Mouse (Mus musculus) embryonic stem cell, embryonic (primary cell): ENCODE results near the gene Olfr1417.

Experiments
- CTCF ChIA-PET, 4 experiments: fragments of 300-600 bp in 2 of 4; fragments of 350-600 bp in 2 of 4; sonication (Branson Sonifier 250); formaldehyde crosslinking; loops; one replicate each; lab custom pipeline; 2022; ENCODE audit warnings: inconsistent platforms in 2 of 4; lab: Charles Lee
- POLR2A ChIA-PET, 4 experiments: fragments of 300-600 bp in 2 of 4; fragments of 350-600 bp in 2 of 4; sonication (Branson Sonifier 250); formaldehyde crosslinking; loops; one replicate each; lab custom pipeline; 2022; ENCODE audit warnings: antibody characterized with exemption in 4 of 4, inconsistent platforms in 1 of 4; lab: Charles Lee

Gene Olfr1417

DNA sequence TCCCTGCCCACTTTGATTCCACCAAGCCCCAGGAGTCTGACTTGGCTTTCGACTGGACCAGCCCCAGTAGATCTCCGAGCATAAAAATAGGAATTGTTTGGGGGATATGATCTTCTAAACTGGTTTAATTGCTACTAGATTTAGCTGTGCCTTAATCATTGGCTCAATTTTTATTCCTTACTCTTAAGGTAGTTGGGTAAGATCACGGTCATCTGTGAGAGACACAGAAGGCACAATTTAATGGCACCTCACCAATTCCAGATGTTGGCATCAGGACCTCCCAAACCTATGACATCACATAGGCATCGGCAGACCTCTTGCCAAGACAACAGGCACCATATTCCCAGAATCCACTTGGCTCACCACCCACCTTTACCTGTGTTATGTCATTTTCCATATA lies at the start of gene Olfr1417:
Gene Olfr1417 (minus strand): TSS at position 101 of the 400 bp plus-strand sequence.
- ChIA-PET CTCF (no interaction called here), POLR2A (interaction anchor here in 2 of 4 experiments (0.6 to 0.7 kb wide), 2 partner anchors 443 to 932 kb away, joined by 3 to 6 read pairs; no protein-coding TSS in a partner anchor)

GRCm38 (mm10) chr19:11886265-11886664 lies 47.2 kb upstream of the Olfr1417 start, which contains the start of gene Olfr1420:
Gene Olfr1420, plus strand, starts transcription at chr19:11886565.
- ChIA-PET POLR2A (interaction anchor here in 1 of 4 experiments (0.9 kb wide), 1 partner anchor 25 kb away, joined by 5 read pairs; no protein-coding TSS in a partner anchor), CTCF (no interaction called here)

DNA sequence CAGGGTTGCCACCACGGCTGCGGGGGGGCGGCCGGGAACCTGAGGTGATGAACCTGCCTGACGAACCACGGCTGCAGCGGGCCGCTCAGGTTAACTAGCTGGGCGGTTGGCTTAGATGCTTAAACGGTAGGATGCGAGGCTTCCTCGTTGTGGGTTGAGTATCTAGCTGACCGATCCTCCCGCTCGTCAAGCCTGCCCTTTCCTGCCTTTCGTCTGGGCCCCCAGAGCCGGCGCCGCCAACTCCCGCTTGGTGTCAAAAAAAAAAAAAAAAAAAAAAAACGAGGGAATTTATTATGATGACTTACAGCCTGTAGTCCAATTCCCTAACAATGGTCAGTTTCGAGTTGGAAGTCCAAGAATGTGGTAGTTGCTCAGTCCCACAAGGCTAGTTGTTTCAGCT lies 39.4 kb upstream of the Olfr1417 start:
- ChIA-PET CTCF (interaction anchor here in 2 of 4 experiments (0.7 to 1.4 kb wide), 2 partner anchors 10 to 329 kb away, joined by 3 to 8 read pairs; no protein-coding TSS in a partner anchor), POLR2A (interaction anchor here in 3 of 4 experiments (0.7 to 2.3 kb wide), 9 partner anchors 9 to 267 kb away, joined by 3 to 7 read pairs (median 4); partner anchors contain the start of gene Patl1 (in 1 of the 3))

GRCm38 (mm10) chr19:11875006-11875405 lies 36.0 kb upstream of the Olfr1417 start, which contains the start of gene Olfr1419:
Gene Olfr1419, minus strand, starts transcription at chr19:11875106.
- ChIA-PET CTCF (no interaction called here), POLR2A (interaction anchor here in 1 of 4 experiments (1.3 kb wide), 1 partner anchor 90 kb away, joined by 3 read pairs; the partner anchor contains the start of gene Osbp)

DNA sequence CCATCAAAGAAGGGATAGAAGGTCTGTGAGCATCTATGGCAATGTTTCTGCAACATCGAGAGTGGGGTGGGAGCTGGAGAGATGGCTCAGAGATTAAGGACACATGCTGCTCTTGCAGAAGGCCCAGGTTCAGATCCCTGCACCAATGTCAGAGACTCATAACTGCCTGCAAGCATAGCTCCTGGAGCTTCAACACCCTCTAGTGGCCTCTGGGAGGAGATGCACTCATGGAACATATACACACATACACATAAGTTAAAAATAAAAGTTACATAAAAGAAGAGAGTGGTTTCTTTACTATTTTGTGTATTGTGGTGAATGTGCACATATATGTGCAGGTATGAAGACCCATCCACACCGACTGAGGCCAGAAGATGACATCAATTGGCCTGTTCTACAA lies 28.8 kb upstream of the Olfr1417 start:
- ChIA-PET POLR2A (interaction anchor here in 3 of 4 experiments (0.6 to 1.2 kb wide), 7 partner anchors 17 to 91 kb away, joined by 3 to 4 read pairs (median 3); no protein-coding TSS in a partner anchor), CTCF (interaction anchor here (0.6 to 1.9 kb wide), 6 partner anchors 48 to 203 kb away, joined by 3 to 13 read pairs (median 4); no protein-coding TSS in a partner anchor)

- ChIA-PET CTCF (interaction anchor here in 1 of 4 experiments (1.1 kb wide), 1 partner anchor 41 kb away, joined by 3 read pairs; no protein-coding TSS in a partner anchor), POLR2A (interaction anchor here in 2 of 4 experiments (0.5 to 1.4 kb wide), 2 partner anchors 43 to 52 kb away, joined by 3 to 4 read pairs; no protein-coding TSS in a partner anchor)
Measured at GRCm38 (mm10) chr19:11860966-11861365, 21.9 kb upstream of the Olfr1417 start, which contains the start of gene Olfr1418. Gene Olfr1418, minus strand, starts transcription at chr19:11861066.

DNA sequence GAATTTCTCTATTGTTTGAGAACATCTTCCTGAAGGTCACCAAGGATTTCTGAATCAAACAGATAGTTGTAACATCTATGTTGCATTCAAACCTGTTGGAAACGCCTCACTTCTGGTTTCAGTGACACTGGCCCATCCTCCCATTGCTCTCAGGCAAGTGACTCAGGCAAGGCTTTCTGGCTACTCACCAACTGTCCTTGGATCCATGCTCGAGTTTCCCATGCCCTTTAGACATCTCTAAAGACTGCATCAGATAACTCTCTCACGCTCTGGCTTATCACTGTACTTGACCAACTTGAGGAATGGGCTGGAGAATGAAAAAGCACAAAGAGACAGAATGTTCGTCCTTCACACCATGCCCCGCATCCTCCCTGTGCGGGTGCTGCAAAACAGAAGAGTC lies 17.5 kb upstream of the Olfr1417 start:
- POLR2A ChIA-PET: interaction anchor here in 1 of 4 experiments (0.8 kb wide), 1 partner anchor 51 kb away, joined by 3 read pairs; no protein-coding TSS in a partner anchor
- CTCF ChIA-PET: no interaction called here

GRCm38 (mm10) chr19:11854821-11855220 lies 15.8 kb upstream of the Olfr1417 start:
- CTCF ChIA-PET: no interaction called here

DNA sequence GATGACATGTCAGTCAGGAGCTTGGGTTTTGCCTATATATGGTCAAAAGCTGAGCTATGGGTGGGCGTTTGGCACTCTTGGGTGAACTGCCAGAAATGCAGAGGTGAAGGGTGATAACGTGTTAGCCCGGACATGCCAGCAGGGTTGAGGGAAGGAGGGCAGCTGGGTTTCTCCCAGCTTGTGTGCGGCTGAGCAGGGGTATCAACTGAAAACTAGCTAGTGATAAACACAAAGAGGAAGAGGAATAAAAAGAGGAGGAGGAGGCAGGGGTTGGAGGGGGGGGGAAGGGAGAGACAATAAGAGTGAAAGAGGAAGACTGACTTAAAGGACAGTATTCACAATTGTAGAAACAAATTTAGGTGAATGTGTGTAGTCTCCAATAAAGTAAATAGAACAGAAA lies 13.6 kb upstream of the Olfr1417 start:
- CTCF ChIA-PET: no interaction called here

More at GRCm38 (mm10) chr19:11854821-11855220, 15.8 kb upstream of the Olfr1417 start:
- POLR2A ChIA-PET: no interaction called here

GRCm38 (mm10) chr19:11846333-11846732 lies 7.3 kb upstream of the Olfr1417 start:
- ChIA-PET POLR2A (no interaction called here), CTCF (no interaction called here)

More for the DNA sequence above, 13.6 kb upstream of the Olfr1417 start:
- POLR2A ChIA-PET: interaction anchor here in 1 of 4 experiments (0.7 kb wide), 1 partner anchor 32 kb away, joined by 3 read pairs; no protein-coding TSS in a partner anchor

DNA sequence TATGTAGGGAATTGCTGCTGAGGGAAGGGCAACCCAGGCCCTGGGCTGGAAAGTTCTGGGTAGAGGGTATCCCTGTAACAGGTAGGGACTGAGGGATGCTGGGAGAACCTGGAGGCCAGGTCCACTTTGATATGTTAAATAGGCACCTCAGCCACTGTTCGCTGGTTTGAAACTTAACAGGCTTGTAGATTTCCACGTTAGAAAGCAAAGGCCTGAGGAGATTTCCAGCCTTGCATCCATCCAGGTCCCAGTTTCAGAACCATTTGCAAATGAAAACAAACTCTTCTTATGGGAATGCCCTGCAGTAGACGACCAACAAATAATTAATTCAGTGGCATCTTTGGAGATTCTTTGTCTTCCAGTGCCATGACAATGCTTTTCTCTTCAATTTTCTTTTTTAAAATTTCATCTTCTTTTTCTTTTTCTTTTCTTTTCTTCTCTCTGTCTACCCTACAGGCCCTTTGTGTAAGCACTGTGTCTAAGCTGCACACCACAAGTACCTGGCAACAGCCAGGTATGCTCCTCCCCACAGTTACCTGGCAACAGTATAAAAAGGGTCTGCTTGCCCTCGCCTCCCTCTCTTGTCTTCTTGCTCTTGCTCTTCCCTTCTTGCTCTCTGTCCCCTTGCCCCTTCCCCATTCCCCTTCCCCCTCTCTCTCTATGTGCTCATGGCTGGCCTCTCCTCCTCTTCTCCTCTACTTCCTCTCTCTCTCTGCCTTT lies 15.5 kb downstream of the Olfr1417 start:
- CTCF ChIA-PET: no interaction called here

DNA sequence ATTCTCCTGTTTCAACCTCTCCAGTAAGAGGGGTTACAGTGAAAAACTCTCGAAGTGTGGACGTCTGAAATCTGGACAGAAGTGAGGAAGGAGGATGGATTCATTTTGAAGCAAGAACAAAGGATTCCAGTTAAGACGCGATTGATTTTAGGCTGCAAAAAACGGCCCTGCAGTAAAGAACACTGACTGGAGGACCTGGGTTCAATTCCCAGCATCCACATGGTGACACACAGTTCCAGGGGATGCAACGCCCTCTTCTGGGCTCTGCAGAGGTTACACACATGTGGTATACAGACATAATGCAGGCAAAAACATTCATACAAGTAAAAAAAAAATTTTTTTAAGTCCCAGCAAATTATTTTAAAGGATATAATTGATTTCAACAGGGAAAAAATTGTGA lies 18.8 kb downstream of the Olfr1417 start:
- POLR2A ChIA-PET: interaction anchor here in 3 of 4 experiments (0.6 to 11.6 kb wide), 32 partner anchors 8 to 191 kb away, joined by 3 to 377 read pairs (median 6); partner anchors contain the start of genes Osbp (in 3 of the 3), Mrpl16 (in 2 of the 3) and Patl1 (in 2 of the 3)
- CTCF ChIA-PET: interaction anchor here (0.6 to 5.1 kb wide), 39 partner anchors 10 to 1720 kb away, joined by 3 to 72 read pairs (median 5); partner anchors contain the start of genes Mrpl16 (in 1 of the 4) and Ms4a6b (in 1 of the 4)

More for the DNA sequence above, 15.5 kb downstream of the Olfr1417 start:
- POLR2A ChIA-PET: interaction anchor here in 2 of 4 experiments (1.1 to 11.6 kb wide), 8 partner anchors 11 to 142 kb away, joined by 3 to 377 read pairs (median 15); partner anchors contain the start of genes Patl1 (in 2 of the 2) and Osbp (in 1 of the 2)

GRCm38 (mm10) chr19:11819800-11820199 lies 19.2 kb downstream of the Olfr1417 start:
- ChIA-PET POLR2A (interaction anchor here in 3 of 4 experiments (0.6 to 11.6 kb wide), 33 partner anchors 8 to 192 kb away, joined by 3 to 377 read pairs (median 5); partner anchors contain the start of genes Osbp (in 3 of the 3), Mrpl16 (in 2 of the 3) and Patl1 (in 2 of the 3)), CTCF (interaction anchor here (0.5 to 5.1 kb wide), 39 partner anchors 9 to 697 kb away, joined by 3 to 72 read pairs (median 4); partner anchors contain the start of gene Mrpl16 (in 1 of the 4))

DNA sequence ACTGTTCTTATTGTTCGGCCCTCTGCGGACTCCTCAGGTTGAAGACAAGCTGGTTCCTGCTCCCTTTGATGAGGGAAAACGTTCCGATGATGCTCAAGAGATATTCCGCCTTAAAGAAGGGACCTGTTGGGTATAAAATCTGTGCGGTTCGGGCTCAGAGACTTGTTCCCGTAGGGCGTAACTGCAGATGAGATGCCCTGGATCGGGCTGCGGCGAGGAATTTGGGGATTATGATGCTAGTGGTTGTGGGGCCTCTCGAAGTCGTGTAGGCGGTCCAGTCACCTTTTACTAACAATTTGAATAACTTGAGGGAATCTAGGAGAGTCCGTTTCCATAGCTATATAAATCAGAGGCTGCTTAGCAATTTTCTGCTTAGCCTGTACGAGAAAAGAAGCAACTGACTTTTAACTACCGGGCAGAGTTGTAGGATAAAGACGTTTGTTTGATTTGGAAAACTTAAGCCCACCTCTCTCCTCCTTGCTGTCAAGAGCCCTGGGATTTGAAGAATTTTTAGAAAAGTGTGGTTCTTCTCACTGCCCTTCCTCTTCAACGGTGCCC lies 19.8 kb downstream of the Olfr1417 start, which contains the start of gene Stx3:
Gene Stx3 (minus strand): TSS at position 261 of the 558 bp plus-strand sequence.
- ChIA-PET POLR2A (interaction anchor here (0.6 to 11.6 kb wide), 55 partner anchors 9 to 823 kb away, joined by 3 to 377 read pairs (median 5); partner anchors contain the start of genes Osbp (in 3 of the 4), Mrpl16 (in 2 of the 4) and Patl1 (in 2 of the 4)), CTCF (interaction anchor here (0.5 to 5.1 kb wide), 42 partner anchors 9 to 1048 kb away, joined by 3 to 72 read pairs (median 4); partner anchors contain the start of genes Mrpl16 (in 1 of the 4) and Osbp (in 1 of the 4))

- ChIA-PET POLR2A (interaction anchor here (0.6 to 11.6 kb wide), 54 partner anchors 9 to 822 kb away, joined by 3 to 377 read pairs (median 4); partner anchors contain the start of genes Mrpl16 (in 2 of the 4), Osbp (in 2 of the 4), Patl1 (in 2 of the 4) and Olfr1418 (in 1 of the 4)), CTCF (interaction anchor here (0.6 to 5.1 kb wide), 22 partner anchors 9 to 1049 kb away, joined by 3 to 72 read pairs (median 4); partner anchors contain the start of genes Mrpl16 (in 1 of the 4) and Osbp (in 1 of the 4))
Measured at GRCm38 (mm10) chr19:11818199-11819142, 20.5 kb downstream of the Olfr1417 start.

GRCm38 (mm10) chr19:11817586-11817985 lies 21.4 kb downstream of the Olfr1417 start:
- CTCF ChIA-PET: interaction anchor here in 3 of 4 experiments (0.6 to 5.1 kb wide), 6 partner anchors 9 to 517 kb away, joined by 4 to 72 read pairs (median 11); partner anchors contain the start of gene Osbp (in 1 of the 3)
- POLR2A ChIA-PET: interaction anchor here (1.1 to 11.6 kb wide), 26 partner anchors 8 to 194 kb away, joined by 3 to 377 read pairs (median 9); partner anchors contain the start of genes Osbp (in 2 of the 4), Patl1 (in 2 of the 4), Mrpl16 (in 1 of the 4) and Olfr1418 (in 1 of the 4)
